Mouse (Mus musculus) limb, embryonic 14.5 days (tissue): ENCODE data around the gene Arhgef12. TPM values are rescaled to one million over a fixed set of nuclear protein-coding genes. Genes with fewer than 3 reads are reported as not detected.

Experiments used
- ATAC-seq: fragments of 200-750 bp; cut with Nextera tagmentation; 2 replicates; pipeline ENCODE4 v1.8.0; 2017; ENCODE audit warnings: low read depth, moderate number of reproducible peaks, moderate TSS enrichment; ENCODE audit not compliant: low FRiP score
- DNase-seq: peaks from one replicate; pipeline ENCODE4 v3.0.0-alpha.2; 2015; ENCODE audit warnings: low spot score
- H3K27ac ChIP-seq: fragments of 300-500 bp; sonication (generic); replicated peaks from 2 replicates; pipeline ENCODE4 v1.5.1; 2014; ENCODE audit warnings: low read depth, mild to moderate bottlenecking, low read length, moderate library complexity, mixed read lengths
- H3K27me3 ChIP-seq: fragments of 300-500 bp; sonication (generic); 2 replicates; pipeline ENCODE4 v1.6.1; 2014; ENCODE audit warnings: low read length, mixed read lengths; ENCODE audit not compliant: control insufficient read depth, insufficient read depth
- H3K36me3 ChIP-seq: fragments of 300-500 bp; sonication (generic); 2 replicates; pipeline ENCODE4 v1.6.1; 2014; ENCODE audit warnings: mild to moderate bottlenecking, low read length, moderate library complexity, mixed read lengths; ENCODE audit not compliant: control insufficient read depth, insufficient read depth
- H3K4me1 ChIP-seq: fragments of 300-500 bp; sonication (generic); 2 replicates; pipeline ENCODE4 v1.6.1; 2014; ENCODE audit warnings: antibody characterized with exemption, low read length, mixed read lengths; ENCODE audit not compliant: control insufficient read depth, insufficient read depth
- H3K4me2 ChIP-seq: fragments of 300-500 bp; sonication (generic); replicated peaks from 2 replicates; pipeline ENCODE4 v1.6.1; 2014; ENCODE audit warnings: low read depth, mild to moderate bottlenecking, low read length, moderate library complexity; ENCODE audit not compliant: severe bottlenecking
- H3K4me3 ChIP-seq: fragments of 300-500 bp; sonication (generic); replicated peaks from 2 replicates; pipeline ENCODE4 v1.5.1; 2014; ENCODE audit warnings: low read length
- H3K9ac ChIP-seq: fragments of 300-500 bp; sonication (generic); 2 replicates; pipeline ENCODE4 v1.6.1; 2014; ENCODE audit warnings: mild to moderate bottlenecking, low read depth, low read length, moderate library complexity; ENCODE audit not compliant: severe bottlenecking
- H3K9me3 ChIP-seq: fragments of 300-500 bp; sonication (generic); 2 replicates; pipeline ENCODE4 v1.6.1; 2016; ENCODE audit warnings: low read length; ENCODE audit not compliant: control insufficient read depth
- POLR2A ChIP-seq: fragments of 200-500 bp; IDR thresholded peaks from 2 replicates; pipeline ENCODE4 v1.8.0; 2012; ENCODE audit warnings: inconsistent platforms, mild to moderate bottlenecking, moderate library complexity, borderline replicate concordance; ENCODE audit not compliant: insufficient read depth, insufficient read length; ENCODE audit errors: extremely low read depth
- WGBS: fragments of 180-500 bp; shearing (Covaris S2); extraction: QIAGEN DNeasy Blood & Tissue Kit; methylation state at CpG from one replicate; pipeline ENCODE4 v1.1.7; 2014; 5-methylcytosine and 5-hydroxymethylcytosine counted together
- polyA plus RNA-seq, 2 experiments: library from polyadenylated mRNA; depleted of rRNA in 1 of 2; stranded (reverse) in 1 of 2; unstranded in 1 of 2; fragments of >200 nt; fragmentation: Nextera tagmentation in 1 of 2; extraction: Ambion mirVana in 1 of 2; gene quantifications; 2 replicates each; pipeline versions ENCODE4 v1.2.1 to v1.2.3; 2012 to 2014

Gene Arhgef12
- polyA plus RNA-seq, 2 experiments, result 15.7 to 26.1 TPM

- Histone ChIP-seq H3K4me1 (no peaks in the 10 kb centered on the region), H3K9me3 (no peaks in the 10 kb centered on the region), H3K27me3 (no peaks in the 10 kb centered on the region), H3K27ac (no peak overlapping the region), H3K9ac (no peak overlapping the region), H3K36me3 (peaks cover 35% of the 10 kb centered on the region), H3K4me3 (no peak overlapping the region), H3K4me2 (no peak overlapping the region)
- TF ChIP-seq POLR2A, result no peak
- ATAC-seq (no peak), DNase-seq (no peak)
- 89% methylated on average over 5 of the region's 5 CpGs for WGBS
Measured at GRCm38 (mm10) chr9:43015786-43016185, 91.3 kb downstream of the Arhgef12 start.

- 82% methylated on average over 2 of the region's 2 CpGs for WGBS
Measured at GRCm38 (mm10) chr9:43015366-43015765, 91.7 kb downstream of the Arhgef12 start.

GRCm38 (mm10) chr9:43014886-43015285 lies 92.2 kb downstream of the Arhgef12 start:
- Histone ChIP-seq H3K9me3 (no peaks in the 10 kb centered on the region), H3K4me1 (no peaks in the 10 kb centered on the region), H3K4me3 (no peak overlapping the region), H3K4me2 (no peak overlapping the region), H3K9ac (no peak overlapping the region), H3K27me3 (no peaks in the 10 kb centered on the region), H3K27ac (no peak overlapping the region), H3K36me3 (peaks cover 39% of the 10 kb centered on the region)
- TF ChIP-seq POLR2A, result no peak
- 91% methylated on average over 1 of the region's 1 CpGs for WGBS
- ATAC-seq (no peak), DNase-seq (no peak)

More at GRCm38 (mm10) chr9:43015366-43015765, 91.7 kb downstream of the Arhgef12 start:
- no peaks in the 10 kb centered on the region for H3K4me1 ChIP-seq
- no peak for TF ChIP-seq POLR2A
- no peak overlapping the region for H3K4me2 ChIP-seq
- no peak overlapping the region for H3K9ac ChIP-seq
- DNase-seq (no peak), ATAC-seq (no peak)
- no peak overlapping the region for H3K27ac ChIP-seq
- peaks cover 35% of the 10 kb centered on the region for H3K36me3 ChIP-seq
- no peaks in the 10 kb centered on the region for H3K27me3 ChIP-seq
- no peak overlapping the region for H3K4me3 ChIP-seq
- H3K9me3 ChIP-seq, result no peaks in the 10 kb centered on the region

GRCm38 (mm10) chr9:43012541-43012940 lies 94.5 kb downstream of the Arhgef12 start:
- no peak overlapping the region for H3K4me3 ChIP-seq
- H3K36me3 ChIP-seq, result peaks cover 46% of the 10 kb centered on the region

GRCm38 (mm10) chr9:43011061-43011460 lies 96.0 kb downstream of the Arhgef12 start:
- ATAC-seq (no peak), DNase-seq (no peak)
- no peaks in the 10 kb centered on the region for H3K9me3 ChIP-seq
- H3K27ac ChIP-seq, result no peak overlapping the region
- H3K27me3 ChIP-seq, result no peaks in the 10 kb centered on the region
- 62% methylated on average over 4 of the region's 4 CpGs for WGBS
- H3K36me3 ChIP-seq, result peaks cover 47% of the 10 kb centered on the region
- TF ChIP-seq POLR2A, result no peak
- H3K4me1 ChIP-seq, result no peaks in the 10 kb centered on the region
- H3K4me2 ChIP-seq, result no peak overlapping the region
- H3K9ac ChIP-seq, result no peak overlapping the region
- no peak overlapping the region for H3K4me3 ChIP-seq

More at GRCm38 (mm10) chr9:43012541-43012940, 94.5 kb downstream of the Arhgef12 start:
- no peak overlapping the region for H3K27ac ChIP-seq
- H3K4me2 ChIP-seq, result no peak overlapping the region
- no peaks in the 10 kb centered on the region for H3K9me3 ChIP-seq
- H3K9ac ChIP-seq, result no peak overlapping the region
- no peaks in the 10 kb centered on the region for H3K4me1 ChIP-seq
- ATAC-seq, result no peak
- WGBS, result 79% methylated on average over 5 of the region's 5 CpGs
- no peak for TF ChIP-seq POLR2A
- no peaks in the 10 kb centered on the region for H3K27me3 ChIP-seq
- no peak for DNase-seq

GRCm38 (mm10) chr9:43003881-43004280 lies 103.2 kb downstream of the Arhgef12 start:
- Histone ChIP-seq H3K9me3 (no peaks in the 10 kb centered on the region), H3K4me2 (no peak overlapping the region), H3K4me3 (no peak overlapping the region), H3K27ac (no peak overlapping the region), H3K9ac (no peak overlapping the region), H3K4me1 (no peaks in the 10 kb centered on the region), H3K36me3 (peaks cover 73% of the 10 kb centered on the region), H3K27me3 (no peaks in the 10 kb centered on the region)
- no peak for TF ChIP-seq POLR2A
- DNase-seq (no peak), ATAC-seq (no peak)
- 25% methylated on average over 5 of the region's 5 CpGs for WGBS
